Mouse (Mus musculus): ENCODE measurements around the gene Slc45a1.

DNA sequence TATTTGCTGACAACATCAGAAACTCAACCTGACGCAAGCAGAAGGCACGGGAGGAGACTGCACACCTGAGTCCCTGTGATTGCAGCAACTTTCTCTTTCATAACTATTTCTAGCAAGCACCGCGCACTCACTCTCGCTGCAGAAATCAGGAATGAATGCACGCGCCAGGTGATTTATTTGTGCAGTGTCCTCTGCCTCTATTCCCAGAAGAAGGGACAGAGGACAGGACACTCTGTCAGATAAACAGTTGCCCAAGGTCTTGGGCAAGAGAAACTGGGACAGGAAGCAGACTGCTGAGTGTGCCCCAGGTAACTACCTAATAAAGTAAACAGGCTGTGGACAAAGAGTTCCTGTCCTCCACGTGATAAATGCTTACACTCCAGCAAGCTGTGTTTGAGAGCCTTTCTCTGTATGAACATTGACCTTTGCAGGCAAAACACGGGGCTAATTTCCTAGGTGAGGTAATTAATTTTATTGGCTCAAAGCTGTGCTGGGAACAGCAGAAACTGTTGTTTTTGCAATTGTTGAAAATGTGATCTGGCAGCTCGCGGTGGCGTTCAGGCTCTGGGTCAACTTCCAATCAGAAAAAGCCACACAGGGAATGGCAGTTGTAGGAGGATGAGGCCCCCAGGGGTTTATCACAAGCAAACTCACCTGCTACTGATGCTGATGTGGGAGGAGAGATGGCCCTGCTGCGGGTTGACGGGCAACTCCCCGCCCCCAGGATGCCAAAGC lies 33.2 kb upstream of the Slc45a1 start:
- TF ChIP-seq CTCF (IDR thresholded peaks at IDR 0.05; ENCODE audit: borderline replicate concordance, insufficient read depth, low read length) (no peak), POLR2A (IDR thresholded peaks at IDR 0.05; ENCODE audit: low read depth, low read length) (no peak)
